Mouse (Mus musculus) heart, postnatal 0 days (tissue): ENCODE data around the gene Ssc4d. TPM values are rescaled to one million over a fixed set of nuclear protein-coding genes. Genes with fewer than 3 reads are reported as not detected.
A peak's percentile ranks its signal among the peaks of the same experiment; 100 is the strongest.

Experiments used
- ATAC-seq: fragments of 200-750 bp; cut with Nextera tagmentation; 2 replicates; pipeline ENCODE4 v1.8.0; 2017; ENCODE audit warnings: low read depth, moderate number of reproducible peaks, moderate library complexity; ENCODE audit not compliant: insufficient read depth
- DNase-seq: peaks from one replicate; pipeline ENCODE4 v3.0.0-alpha.2; 2016; ENCODE audit warnings: low spot score
- H3K27ac ChIP-seq: fragments of 300-500 bp; sonication (generic); 2 replicates; pipeline ENCODE4 v1.5.1; 2014; ENCODE audit warnings: low read depth, mild to moderate bottlenecking
- H3K27me3 ChIP-seq: fragments of 300-500 bp; sonication (generic); 2 replicates; pipeline ENCODE4 v1.6.1; 2014; ENCODE audit warnings: low read length, mixed read lengths; ENCODE audit not compliant: control insufficient read depth, insufficient read depth
- H3K36me3 ChIP-seq: fragments of 300-500 bp; sonication (generic); replicated peaks from 2 replicates; pipeline ENCODE4 v1.6.1; 2014; ENCODE audit warnings: low read length, mixed read lengths; ENCODE audit not compliant: control insufficient read depth, insufficient read depth
- H3K4me1 ChIP-seq: fragments of 300-500 bp; sonication (generic); 2 replicates; pipeline ENCODE4 v1.6.1; 2014; ENCODE audit warnings: antibody characterized with exemption; ENCODE audit not compliant: control insufficient read depth, insufficient read depth
- H3K4me2 ChIP-seq: fragments of 300-500 bp; sonication (generic); 2 replicates; pipeline ENCODE4 v1.6.1; 2014; ENCODE audit warnings: low read depth, mild to moderate bottlenecking, low read length, moderate library complexity
- H3K4me3 ChIP-seq: fragments of 300-500 bp; sonication (generic); 2 replicates; pipeline ENCODE4 v1.5.1; 2014; ENCODE audit warnings: low read depth, low read length
- H3K9ac ChIP-seq: fragments of 300-500 bp; sonication (generic); replicated peaks from 2 replicates; pipeline ENCODE4 v1.6.1; 2014; ENCODE audit warnings: low read depth, low read length, mixed read lengths
- H3K9me3 ChIP-seq: fragments of 300-500 bp; sonication (generic); replicated peaks from 2 replicates; pipeline ENCODE4 v1.6.1; 2016; ENCODE audit warnings: low read length; ENCODE audit not compliant: control insufficient read depth
- CTCF ChIP-seq: IDR thresholded peaks from 2 replicates; pipeline ENCODE4 v1.5.1; 2016; ENCODE audit warnings: antibody characterized with exemption, control low read depth, low read depth
- EP300 ChIP-seq: IDR thresholded peaks from 2 replicates; pipeline ENCODE4 v1.6.1; 2016; ENCODE audit warnings: antibody characterized with exemption, low read depth
- WGBS: fragments of 180-500 bp; shearing (Covaris S2); extraction: QIAGEN DNeasy Blood & Tissue Kit; methylation state at CpG from one replicate; pipeline ENCODE4 v1.1.7; 2014; 5-methylcytosine and 5-hydroxymethylcytosine counted together
- polyA plus RNA-seq: library from polyadenylated mRNA; unstranded; fragments of >200 nt; fragmentation: Nextera tagmentation; extraction: Ambion mirVana; gene quantifications from 2 replicates; pipeline ENCODE4 v1.2.1, GENCODE M21; 2015
- total RNA-seq: library from RNA; depleted of rRNA; stranded (reverse); fragments of >200 nt; gene quantifications from 2 replicates; pipeline ENCODE4 v1.2.3, GENCODE M21; 2014; ENCODE audit warnings: low replicate concordance

Gene Ssc4d
- total and polyA plus RNA-seq, 2 experiments from 2014 or later: 0.55 to 3.6 TPM

DNA sequence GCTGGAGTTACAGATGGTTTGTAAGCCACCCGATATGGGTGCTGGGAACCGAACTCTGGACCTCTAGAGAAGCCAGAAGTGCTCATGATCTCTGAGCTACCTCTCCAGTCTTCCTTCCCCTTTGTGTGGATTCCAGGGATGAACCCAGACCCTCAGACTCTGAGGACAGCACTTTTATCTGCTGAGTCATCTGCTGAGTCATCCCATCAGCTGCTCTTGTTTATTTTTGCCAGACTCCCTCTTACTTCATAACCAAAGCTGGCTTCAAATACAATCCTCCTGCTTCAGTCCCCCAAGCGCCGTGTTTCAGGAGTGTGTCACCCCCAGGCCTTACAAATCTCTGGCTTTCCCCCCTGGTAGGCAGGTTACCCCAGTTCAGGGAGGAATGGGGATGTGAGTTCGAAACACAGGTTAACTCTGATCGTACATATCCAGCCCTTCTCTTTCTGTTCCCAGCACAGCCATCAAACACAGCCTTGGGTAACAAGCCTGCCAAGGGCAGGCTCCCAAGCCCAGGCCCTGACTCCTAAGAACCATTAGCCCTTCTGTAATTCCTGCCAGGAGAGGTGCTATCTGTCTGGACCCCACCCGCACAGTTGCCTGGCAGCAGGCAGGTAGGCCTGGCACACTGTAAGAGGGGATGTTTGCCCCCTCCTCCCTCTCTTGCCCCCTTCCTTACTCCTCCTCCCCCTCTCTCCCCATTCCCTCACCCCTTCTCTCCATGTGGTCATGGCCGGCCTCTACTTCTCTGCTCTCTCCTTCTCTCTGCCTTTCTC, 1.8 kb upstream of the Ssc4d start:
- no peak for TF ChIP-seq EP300
- TF ChIP-seq CTCF: no peak
- ATAC-seq: no peak
- Histone ChIP-seq H3K36me3 (no peaks in the 10 kb centered on the region), H3K9ac (no peak overlapping the region), H3K27ac (no peak overlapping the region), H3K4me1 (no peaks in the 10 kb centered on the region), H3K4me2 (no peak overlapping the region), H3K27me3 (no peaks in the 10 kb centered on the region), H3K4me3 (no peak overlapping the region), H3K9me3 (no peaks in the 10 kb centered on the region)
- 89% methylated on average over 8 of the region's 8 CpGs for WGBS
- DNase-seq: no peak

DNA sequence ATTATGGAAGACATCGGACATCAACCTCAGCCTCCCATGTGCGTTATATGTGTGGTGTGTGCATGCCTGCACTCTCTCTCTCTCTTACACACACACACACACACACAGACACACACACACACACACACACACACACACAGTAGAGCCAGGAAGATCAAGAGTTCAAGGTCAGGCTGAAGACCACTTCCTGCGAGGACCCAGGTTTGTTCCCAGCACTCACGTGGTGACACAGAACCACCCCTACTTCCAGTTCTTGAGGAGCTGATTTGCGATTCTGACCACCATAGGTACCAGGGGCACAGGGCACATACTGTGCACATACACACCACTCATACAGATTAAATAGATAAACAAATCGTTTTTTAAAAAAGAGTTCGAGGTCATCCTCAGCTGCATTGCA, 2.5 kb downstream of the Ssc4d start:
- no peak for ATAC-seq
- Histone ChIP-seq H3K27me3 (no peaks in the 10 kb centered on the region), H3K4me2 (no peak overlapping the region), H3K27ac (no peak overlapping the region), H3K36me3 (no peaks in the 10 kb centered on the region), H3K4me1 (no peaks in the 10 kb centered on the region), H3K9ac (no peak overlapping the region), H3K9me3 (no peaks in the 10 kb centered on the region), H3K4me3 (no peak overlapping the region)
- TF ChIP-seq CTCF (no peak), EP300 (no peak)
- WGBS: 79% methylated on average over 7 of the region's 7 CpGs
- no peak for DNase-seq

DNA sequence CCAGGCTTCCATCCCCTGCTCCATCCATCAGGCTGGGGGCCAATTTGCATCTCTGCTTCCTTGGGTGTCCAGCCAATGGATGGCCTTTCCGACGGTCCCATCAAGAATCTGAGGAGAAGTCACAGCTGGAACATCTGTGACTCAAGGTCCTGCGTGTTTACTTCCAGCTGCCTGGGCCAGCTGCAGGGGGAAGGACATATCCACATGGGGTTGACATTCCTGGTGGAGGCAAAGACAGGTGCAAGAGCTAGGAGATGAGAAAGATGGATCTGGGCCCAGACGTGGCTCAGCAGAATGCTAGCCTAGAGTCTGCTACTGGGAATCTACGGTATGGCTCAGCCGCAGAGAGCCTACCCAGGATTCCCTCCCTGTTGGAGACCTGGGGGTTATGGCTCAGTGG, 4.1 kb downstream of the Ssc4d start:
- H3K4me1 ChIP-seq: peaks cover 5% of the 10 kb centered on the region; the same call in 1 of the 2 replicates
- ATAC-seq: no peak
- H3K9ac ChIP-seq: no peak overlapping the region
- no peak for DNase-seq
- H3K4me3 ChIP-seq: no peak overlapping the region
- no peaks in the 10 kb centered on the region for H3K9me3 ChIP-seq
- 65% methylated on average over 6 of the region's 6 CpGs for WGBS
- no peaks in the 10 kb centered on the region for H3K36me3 ChIP-seq
- H3K27ac ChIP-seq: no peak overlapping the region
- H3K4me2 ChIP-seq: no peak overlapping the region
- H3K27me3 ChIP-seq: no peaks in the 10 kb centered on the region
- TF ChIP-seq CTCF (no peak), EP300 (no peak)

- 59% methylated on average over 1 of the region's 1 CpGs for WGBS
- H3K4me2 ChIP-seq: no peak overlapping the region
- H3K4me3 ChIP-seq: no peak overlapping the region
- DNase-seq (no peak), ATAC-seq (no peak)
- no peak for TF ChIP-seq EP300
- peak; percentile 57 for TF ChIP-seq CTCF
- no peaks in the 10 kb centered on the region for H3K36me3 ChIP-seq
- peaks cover 9% of the 10 kb centered on the region; the same call in 1 of the 2 replicates for H3K4me1 ChIP-seq
- no peaks in the 10 kb centered on the region for H3K27me3 ChIP-seq
- no peak overlapping the region for H3K9ac ChIP-seq
- H3K27ac ChIP-seq: no peak overlapping the region
- no peaks in the 10 kb centered on the region for H3K9me3 ChIP-seq
These were observed 5.5 kb downstream of the Ssc4d start for GRCm38 (mm10) chr5:135968781-135969180.

- no peak overlapping the region for H3K4me3 ChIP-seq
- H3K27me3 ChIP-seq: no peaks in the 10 kb centered on the region
- 57% methylated on average over 9 of the region's 9 CpGs for WGBS
- H3K36me3 ChIP-seq: no peaks in the 10 kb centered on the region
- ATAC-seq (no peak), DNase-seq (no peak)
- H3K4me2 ChIP-seq: no peak overlapping the region
- peaks cover 16% of the 10 kb centered on the region for H3K4me1 ChIP-seq
- no peaks in the 10 kb centered on the region for H3K9me3 ChIP-seq
- H3K27ac ChIP-seq: no peak overlapping the region
- no peak overlapping the region for H3K9ac ChIP-seq
- TF ChIP-seq CTCF: peak; percentile 21; the same call in 1 of the 2 replicates
- TF ChIP-seq EP300: no peak
These were observed 7.5 kb downstream of the Ssc4d start for GRCm38 (mm10) chr5:135966866-135967265.

DNA sequence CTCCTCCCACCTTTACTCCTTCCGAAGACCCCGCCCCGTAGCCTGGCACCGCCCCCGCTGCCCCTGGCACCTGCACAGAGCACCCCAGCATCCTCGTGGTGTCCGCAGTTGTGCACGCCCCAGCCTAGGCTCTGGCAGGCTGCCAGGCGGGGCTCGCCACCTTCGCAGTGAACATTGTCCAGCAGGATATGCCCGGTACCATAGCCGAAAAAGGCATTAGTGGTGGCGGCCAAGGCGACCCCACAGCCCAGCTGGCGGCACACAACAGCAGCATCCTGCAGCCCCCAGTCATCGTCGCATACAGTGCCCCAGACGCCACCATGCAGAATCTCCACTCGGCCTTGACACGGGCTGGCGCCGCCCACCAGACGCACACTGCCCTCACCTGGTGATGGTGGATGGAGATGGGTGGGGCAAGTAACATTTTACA, 8.8 kb downstream of the Ssc4d start:
- no peaks in the 10 kb centered on the region for H3K36me3 ChIP-seq
- 5% methylated on average over 24 of the region's 24 CpGs for WGBS
- H3K4me1 ChIP-seq: peaks cover 23% of the 10 kb centered on the region
- H3K27me3 ChIP-seq: no peaks in the 10 kb centered on the region
- H3K9me3 ChIP-seq: no peaks in the 10 kb centered on the region
- no peak overlapping the region for H3K9ac ChIP-seq
- ATAC-seq (no peak), DNase-seq (no peak)
- H3K4me3 ChIP-seq: no peak overlapping the region
- no peak; the same call in 1 of the 2 replicates for TF ChIP-seq CTCF
- H3K27ac ChIP-seq: no peak overlapping the region
- peak overlapping the region; percentile 48 for H3K4me2 ChIP-seq
